Mouse (Mus musculus) heart, postnatal 0 days (tissue): ENCODE data around the gene Sirt7. TPM values are rescaled to one million over a fixed set of nuclear protein-coding genes. Genes with fewer than 3 reads are reported as not detected.

Experiments used
- ATAC-seq: fragments of 200-750 bp; cut with Nextera tagmentation; 2 replicates; pipeline ENCODE4 v1.8.0; 2017; ENCODE audit warnings: low read depth, moderate number of reproducible peaks, moderate library complexity; ENCODE audit not compliant: insufficient read depth
- DNase-seq: peaks from one replicate; pipeline ENCODE4 v3.0.0-alpha.2; 2016; ENCODE audit warnings: low spot score
- H3K27ac ChIP-seq: fragments of 300-500 bp; sonication (generic); 2 replicates; pipeline ENCODE4 v1.5.1; 2014; ENCODE audit warnings: low read depth, mild to moderate bottlenecking
- H3K27me3 ChIP-seq: fragments of 300-500 bp; sonication (generic); 2 replicates; pipeline ENCODE4 v1.6.1; 2014; ENCODE audit warnings: low read length, mixed read lengths; ENCODE audit not compliant: control insufficient read depth, insufficient read depth
- H3K36me3 ChIP-seq: fragments of 300-500 bp; sonication (generic); replicated peaks from 2 replicates; pipeline ENCODE4 v1.6.1; 2014; ENCODE audit warnings: low read length, mixed read lengths; ENCODE audit not compliant: control insufficient read depth, insufficient read depth
- H3K4me1 ChIP-seq: fragments of 300-500 bp; sonication (generic); 2 replicates; pipeline ENCODE4 v1.6.1; 2014; ENCODE audit warnings: antibody characterized with exemption; ENCODE audit not compliant: control insufficient read depth, insufficient read depth
- H3K4me2 ChIP-seq: fragments of 300-500 bp; sonication (generic); 2 replicates; pipeline ENCODE4 v1.6.1; 2014; ENCODE audit warnings: low read depth, mild to moderate bottlenecking, low read length, moderate library complexity
- H3K4me3 ChIP-seq: fragments of 300-500 bp; sonication (generic); 2 replicates; pipeline ENCODE4 v1.5.1; 2014; ENCODE audit warnings: low read depth, low read length
- H3K9ac ChIP-seq: fragments of 300-500 bp; sonication (generic); replicated peaks from 2 replicates; pipeline ENCODE4 v1.6.1; 2014; ENCODE audit warnings: low read depth, low read length, mixed read lengths
- H3K9me3 ChIP-seq: fragments of 300-500 bp; sonication (generic); replicated peaks from 2 replicates; pipeline ENCODE4 v1.6.1; 2016; ENCODE audit warnings: low read length; ENCODE audit not compliant: control insufficient read depth
- CTCF ChIP-seq: IDR thresholded peaks from 2 replicates; pipeline ENCODE4 v1.5.1; 2016; ENCODE audit warnings: antibody characterized with exemption, control low read depth, low read depth
- EP300 ChIP-seq: IDR thresholded peaks from 2 replicates; pipeline ENCODE4 v1.6.1; 2016; ENCODE audit warnings: antibody characterized with exemption, low read depth
- WGBS: fragments of 180-500 bp; shearing (Covaris S2); extraction: QIAGEN DNeasy Blood & Tissue Kit; methylation state at CpG from one replicate; pipeline ENCODE4 v1.1.7; 2014; 5-methylcytosine and 5-hydroxymethylcytosine counted together
- microRNA-seq: library from miRNA; unstranded; fragments of <30 nt; microRNA quantifications from one replicate; pipeline ENCODE4, GENCODE M21; 2016
- polyA plus RNA-seq: library from polyadenylated mRNA; unstranded; fragments of >200 nt; fragmentation: Nextera tagmentation; extraction: Ambion mirVana; gene quantifications from 2 replicates; pipeline ENCODE4 v1.2.1, GENCODE M21; 2015
- total RNA-seq: library from RNA; depleted of rRNA; stranded (reverse); fragments of >200 nt; gene quantifications from 2 replicates; pipeline ENCODE4 v1.2.3, GENCODE M21; 2014; ENCODE audit warnings: low replicate concordance; rRNA removed

Sirt7 gene
- total and polyA plus RNA-seq, 2 experiments from 2014 or later: 14.1 to 63.2 TPM

- 2% methylated on average over 11 of the region's 11 CpGs for WGBS
Observed at GRCm38 (mm10) chr11:120571754-120572416, 53.2 kb downstream of the Sirt7 start.

GRCm38 (mm10) chr11:120571122-120571521, 53.9 kb downstream of the Sirt7 start:
- Histone ChIP-seq H3K4me2 (peak overlapping the region; percentile 67), H3K27me3 (no peaks in the 10 kb centered on the region), H3K9ac (no peak overlapping the region), H3K9me3 (no peaks in the 10 kb centered on the region), H3K36me3 (peaks cover 45% of the 10 kb centered on the region), H3K4me3 (peak overlapping the region; percentile 82; the same call in 1 of the 2 replicates), H3K27ac (no peak overlapping the region), H3K4me1 (peaks cover 26% of the 10 kb centered on the region)
- no peak for ATAC-seq
- 49% methylated on average over 3 of the region's 3 CpGs for WGBS
- TF ChIP-seq CTCF (no peak), EP300 (no peak)
- no peak for DNase-seq

More at GRCm38 (mm10) chr11:120571754-120572416, 53.2 kb downstream of the Sirt7 start:
- H3K36me3 ChIP-seq: peaks cover 41% of the 10 kb centered on the region
- peaks cover 26% of the 10 kb centered on the region for H3K4me1 ChIP-seq
- ATAC-seq (no peak), DNase-seq (no peak)
- peak overlapping the region; percentile 67 for H3K4me2 ChIP-seq
- peak overlapping the region; percentile 90 for H3K9ac ChIP-seq
- peak overlapping the region; percentile 81 for H3K27ac ChIP-seq
- TF ChIP-seq EP300: no peak
- TF ChIP-seq CTCF: no peak
- H3K4me3 ChIP-seq: peak overlapping the region; percentile 82
- no peaks in the 10 kb centered on the region for H3K27me3 ChIP-seq
- H3K9me3 ChIP-seq: no peaks in the 10 kb centered on the region

Small RNAs within 50 kb of the gene (microRNA-seq; reads per million reads assigned to microRNA genes)
- not detected for gene Mir6936

Other genes with a start within 250 kb of the Sirt7 start
Only the 30 nearest of the 33 such genes appear.
- not detected in 2 replicates for gene Tspan10, start 182.6 kb downstream of the Sirt7 start, total RNA-seq
- gene Tspan10, start 182.6 kb downstream of the Sirt7 start, polyA plus RNA-seq: 0.08 TPM in 1 of 2 replicates, not detected in the other
- not detected in 2 replicates for gene Pde6g, start 171.7 kb downstream of the Sirt7 start, total RNA-seq
- 0.29 and 0.33 TPM in 2 replicates for gene Pde6g, start 171.7 kb downstream of the Sirt7 start, polyA plus RNA-seq
- 69.2 and 85.3 TPM in 2 replicates for gene Oxld1, start 167.2 kb downstream of the Sirt7 start, total RNA-seq
- gene Oxld1, start 167.2 kb downstream of the Sirt7 start, polyA plus RNA-seq: 40.1 and 45.3 TPM in 2 replicates
- gene Ccdc137, start 167.1 kb downstream of the Sirt7 start, total RNA-seq: 4.7 and 5.7 TPM in 2 replicates
- gene Ccdc137, start 167.1 kb downstream of the Sirt7 start, polyA plus RNA-seq: 11.2 and 12.6 TPM in 2 replicates
- gene Arl16, start 157.6 kb downstream of the Sirt7 start, total RNA-seq: 35.4 and 48.3 TPM in 2 replicates
- 25.1 and 28.2 TPM in 2 replicates for gene Arl16, start 157.6 kb downstream of the Sirt7 start, polyA plus RNA-seq
- gene Mrpl12, start 140.6 kb downstream of the Sirt7 start, total RNA-seq: 119 and 161 TPM in 2 replicates
- 308 and 315 TPM in 2 replicates for gene Mrpl12, start 140.6 kb downstream of the Sirt7 start, polyA plus RNA-seq
- 66.8 and 74.3 TPM in 2 replicates for gene Slc25a10, start 133.4 kb downstream of the Sirt7 start, total RNA-seq
- gene Slc25a10, start 133.4 kb downstream of the Sirt7 start, polyA plus RNA-seq: 30.3 and 33.8 TPM in 2 replicates
- gene Gcgr, start 94.5 kb downstream of the Sirt7 start, total RNA-seq: 0.23 and 1.9 TPM in 2 replicates
- gene Gcgr, start 94.5 kb downstream of the Sirt7 start, polyA plus RNA-seq: 0.81 and 1.3 TPM in 2 replicates
- 66.9 and 93.5 TPM in 2 replicates for gene Mcrip1, start 75.5 kb downstream of the Sirt7 start, total RNA-seq
- gene Mcrip1, start 75.5 kb downstream of the Sirt7 start, polyA plus RNA-seq: 136 and 138 TPM in 2 replicates
- gene Ppp1r27, start 74.1 kb downstream of the Sirt7 start, total RNA-seq: not detected in 2 replicates
- gene Ppp1r27, start 74.1 kb downstream of the Sirt7 start, polyA plus RNA-seq: 0.20 TPM in 1 of 2 replicates, not detected in the other
- gene P4hb, start 52.0 kb downstream of the Sirt7 start, total RNA-seq: 232 and 241 TPM in 2 replicates
- 261 and 268 TPM in 2 replicates for gene P4hb, start 52.0 kb downstream of the Sirt7 start, polyA plus RNA-seq
- 204 and 231 TPM in 2 replicates for gene Arhgdia, start 43.6 kb downstream of the Sirt7 start, total RNA-seq
- 239 and 245 TPM in 2 replicates for gene Arhgdia, start 43.6 kb downstream of the Sirt7 start, polyA plus RNA-seq
- gene Alyref, start 26.9 kb downstream of the Sirt7 start, total RNA-seq: 104 and 132 TPM in 2 replicates
- 147 and 155 TPM in 2 replicates for gene Alyref, start 26.9 kb downstream of the Sirt7 start, polyA plus RNA-seq
- gene Anapc11, start 26.8 kb downstream of the Sirt7 start, total RNA-seq: 41.1 and 43.4 TPM in 2 replicates
- 163 and 185 TPM in 2 replicates for gene Anapc11, start 26.8 kb downstream of the Sirt7 start, polyA plus RNA-seq
- gene Npb, start 16.8 kb downstream of the Sirt7 start, total RNA-seq: 25.1 TPM in 1 of 2 replicates, not detected in the other
- 9.9 and 11.8 TPM in 2 replicates for gene Npb, start 16.8 kb downstream of the Sirt7 start, polyA plus RNA-seq
- gene Pcyt2, start 7.3 kb downstream of the Sirt7 start, total RNA-seq: 57.5 and 76.7 TPM in 2 replicates
- 67.5 and 69.6 TPM in 2 replicates for gene Pcyt2, start 7.3 kb downstream of the Sirt7 start, polyA plus RNA-seq
- gene Mafg, start 8.4 kb upstream of the Sirt7 start, total RNA-seq: 34.1 and 37.7 TPM in 2 replicates
- 13.6 and 14.1 TPM in 2 replicates for gene Mafg, start 8.4 kb upstream of the Sirt7 start, polyA plus RNA-seq
- 2.1 and 5.8 TPM in 2 replicates for gene Pycr1, start 18.5 kb upstream of the Sirt7 start, total RNA-seq
- gene Pycr1, start 18.5 kb upstream of the Sirt7 start, polyA plus RNA-seq: 6.3 and 6.5 TPM in 2 replicates
- gene Myadml2, start 22.9 kb upstream of the Sirt7 start, total RNA-seq: 27.8 and 29.3 TPM in 2 replicates
- gene Myadml2, start 22.9 kb upstream of the Sirt7 start, polyA plus RNA-seq: 32.7 and 33.5 TPM in 2 replicates
- 0.27 TPM in 1 of 2 replicates, not detected in the other for gene Notum, start 35.9 kb upstream of the Sirt7 start, total RNA-seq
- 0.08 and 0.16 TPM in 2 replicates for gene Notum, start 35.9 kb upstream of the Sirt7 start, polyA plus RNA-seq
- gene Aspscr1, start 47.7 kb upstream of the Sirt7 start, total RNA-seq: 88.8 and 146 TPM in 2 replicates
- gene Aspscr1, start 47.7 kb upstream of the Sirt7 start, polyA plus RNA-seq: 86.3 and 87.9 TPM in 2 replicates
- gene Cenpx, start 88.5 kb upstream of the Sirt7 start, total RNA-seq: 68.7 and 115 TPM in 2 replicates
- gene Cenpx, start 88.5 kb upstream of the Sirt7 start, polyA plus RNA-seq: 102 and 114 TPM in 2 replicates
- gene Lrrc45, start 88.7 kb upstream of the Sirt7 start, total RNA-seq: 11.9 and 28.3 TPM in 2 replicates
- gene Lrrc45, start 88.7 kb upstream of the Sirt7 start, polyA plus RNA-seq: 12.4 and 14.2 TPM in 2 replicates
- gene Rac3, start 96.2 kb upstream of the Sirt7 start, total RNA-seq: 9.2 and 12.6 TPM in 2 replicates
- gene Rac3, start 96.2 kb upstream of the Sirt7 start, polyA plus RNA-seq: 1.4 and 1.8 TPM in 2 replicates
- 5.0 and 10.5 TPM in 2 replicates for gene Dcxr, start 102.0 kb upstream of the Sirt7 start, total RNA-seq
- gene Dcxr, start 102.0 kb upstream of the Sirt7 start, polyA plus RNA-seq: 8.6 and 8.7 TPM in 2 replicates
- gene Cbr2, start 106.9 kb upstream of the Sirt7 start, total RNA-seq: 12.2 and 19.1 TPM in 2 replicates
- gene Cbr2, start 106.9 kb upstream of the Sirt7 start, polyA plus RNA-seq: 2.4 and 43.5 TPM in 2 replicates
- gene Hmga1b, start 137.6 kb upstream of the Sirt7 start, total RNA-seq: 0.23 and 0.76 TPM in 2 replicates
- gene Hmga1b, start 137.6 kb upstream of the Sirt7 start, polyA plus RNA-seq: 1.2 and 1.3 TPM in 2 replicates
- 14.5 and 26.4 TPM in 2 replicates for gene Rfng, start 159.0 kb upstream of the Sirt7 start, total RNA-seq
- gene Rfng, start 159.0 kb upstream of the Sirt7 start, polyA plus RNA-seq: 15.3 and 17.0 TPM in 2 replicates
- 120 and 125 TPM in 2 replicates for gene Gps1, start 159.0 kb upstream of the Sirt7 start, total RNA-seq
- 94.2 and 94.4 TPM in 2 replicates for gene Gps1, start 159.0 kb upstream of the Sirt7 start, polyA plus RNA-seq
- gene Dus1l, start 171.2 kb upstream of the Sirt7 start, total RNA-seq: 42.2 and 47.1 TPM in 2 replicates
- gene Dus1l, start 171.2 kb upstream of the Sirt7 start, polyA plus RNA-seq: 35.6 and 40.2 TPM in 2 replicates